Mouse (Mus musculus) neural tube, embryonic 10.5 days (tissue): ENCODE results near the gene B4galnt2.

Source experiments
- DNase-seq: peaks from one replicate; pipeline ENCODE4 v3.0.0-alpha.2; 2017; ENCODE audit warnings: low spot score; ENCODE audit errors: extremely low spot score

B4galnt2 gene

GRCm38 (mm10) chr11:95827168-95827447 lies 87.6 kb downstream of the B4galnt2 start:
- no peak for DNase-seq

GRCm38 (mm10) chr11:95826317-95827167 lies 88.1 kb downstream of the B4galnt2 start:
- DNase-seq: no peak

GRCm38 (mm10) chr11:95825625-95826024 lies 89.1 kb downstream of the B4galnt2 start:
- DNase-seq: no peak

GRCm38 (mm10) chr11:95824877-95825243 lies 89.8 kb downstream of the B4galnt2 start:
- no peak for DNase-seq

- DNase-seq: peak; percentile 92
Observed at GRCm38 (mm10) chr11:95824071-95824876, 90.4 kb downstream of the B4galnt2 start, which contains the start of gene Phospho1. Gene Phospho1 (plus strand): TSS chr11:95824499.

GRCm38 (mm10) chr11:95822437-95822836 lies 92.3 kb downstream of the B4galnt2 start:
- no peak for DNase-seq

- DNase-seq: no peak
Observed at GRCm38 (mm10) chr11:95821511-95821910, 93.2 kb downstream of the B4galnt2 start.

- DNase-seq: no peak
Observed at GRCm38 (mm10) chr11:95819138-95819537, 95.6 kb downstream of the B4galnt2 start.
